Mouse (Mus musculus): ENCODE measurements around the gene Cntnap5b. TPM values are rescaled to one million over a fixed set of nuclear protein-coding genes. Genes with fewer than 3 reads are reported as not detected.

The Cntnap5b gene
- total and polyA plus RNA-seq, 3 experiments = 0.11 TPM; not detected in 2

DNA sequence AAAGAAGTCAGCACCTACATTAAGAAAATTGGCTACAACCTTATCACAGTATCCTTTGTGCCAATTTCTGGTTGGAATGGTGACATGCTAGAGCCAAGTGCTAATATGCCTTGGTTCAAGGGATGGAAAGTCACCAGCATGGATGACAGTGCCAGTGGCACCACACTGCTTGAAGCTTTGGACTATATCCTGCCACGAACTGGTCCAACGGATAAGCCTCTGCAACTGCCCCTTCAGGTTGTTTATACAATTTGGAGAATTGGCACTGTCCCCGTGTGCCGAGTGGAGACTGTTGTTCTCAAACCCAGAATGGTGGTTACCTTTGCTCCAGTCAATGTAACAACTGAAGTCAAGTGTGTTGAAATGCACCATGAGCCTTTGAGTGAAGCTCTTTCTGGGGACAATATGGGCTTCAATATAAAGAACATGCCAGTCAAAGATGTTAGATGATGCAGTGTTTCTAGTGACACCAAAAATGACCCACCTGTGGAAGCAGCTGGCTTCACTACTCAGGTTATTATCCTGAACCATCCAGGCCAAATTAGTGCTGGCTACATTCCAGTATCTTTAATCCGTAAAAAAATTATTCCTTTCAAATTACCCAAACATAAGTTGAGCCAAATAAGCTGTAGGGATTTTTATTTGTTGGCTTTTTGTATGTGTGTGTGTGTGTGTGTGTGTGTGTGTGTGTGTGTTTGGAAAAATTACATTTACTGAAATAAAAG is 233.6 kb downstream of the Cntnap5b start:
- H3K4me3 ChIP-seq (ENCODE audit: low read depth, low read length) = no peak overlapping the region
- H3K4me1 ChIP-seq (ENCODE audit: insufficient read depth, low read depth, low read length) = no peaks in the 10 kb centered on the region
- no peak for DNase-seq (ENCODE audit: low spot score)
- no peaks in the 10 kb centered on the region for H3K27me3 ChIP-seq (ENCODE audit: insufficient read depth, low read length)
- TF ChIP-seq GATA2 (IDR thresholded peaks at IDR 0.05; ENCODE audit: borderline replicate concordance, low read depth, low read length) = no peak
- no peak for TF ChIP-seq CTCF (IDR thresholded peaks at IDR 0.05; ENCODE audit: low read depth, low read length)
- TF ChIP-seq GATA1 (IDR thresholded peaks at IDR 0.05; ENCODE audit: borderline replicate concordance, low read length) = no peak
- TF ChIP-seq TAL1 (conservative IDR thresholded peaks at IDR 0.05; ENCODE audit: low read depth, low read length) = no peak
- no peak for TF ChIP-seq POLR2AphosphoS5 (IDR thresholded peaks at IDR 0.05; ENCODE audit: insufficient replicate concordance, low read depth, low read length)
- ATAC-seq (ENCODE audit: extremely low read depth, insufficient number of reproducible peaks, low FRiP score, poor library complexity, severe bottlenecking) = no peak
- peaks cover 9% of the 10 kb centered on the region for H3K9me3 ChIP-seq (replicated peaks)
- no peaks in the 10 kb centered on the region for H3K36me3 ChIP-seq (replicated peaks)

DNA sequence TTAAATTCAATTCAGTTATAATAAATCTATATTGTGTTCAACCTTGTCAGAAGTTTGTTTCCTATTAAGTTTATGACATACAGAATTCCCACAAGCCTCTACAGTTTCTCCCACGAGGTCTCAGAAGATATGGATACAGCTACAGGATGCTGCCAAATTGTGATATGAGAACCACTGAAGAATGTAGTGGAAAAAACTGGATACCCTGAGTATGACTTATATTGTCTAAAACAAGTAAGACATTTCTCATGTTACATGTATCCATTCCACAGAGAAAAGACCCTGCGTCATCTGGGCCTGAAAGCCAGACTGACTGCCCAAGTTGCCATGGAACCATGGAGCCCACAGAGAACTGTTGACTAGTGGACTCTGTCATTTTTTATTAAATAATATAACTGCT is 269.2 kb downstream of the Cntnap5b start:
- no peak for DNase-seq (ENCODE audit: low spot score)
- Histone ChIP-seq H3K36me3 (replicated peaks) (no peaks in the 10 kb centered on the region), H3K4me3 (ENCODE audit: low read depth, low read length) (no peak overlapping the region), H3K4me1 (ENCODE audit: insufficient read depth, low read depth, low read length) (no peaks in the 10 kb centered on the region), H3K9me3 (replicated peaks) (no peaks in the 10 kb centered on the region; the same call in 1 of the 2 replicates), H3K27me3 (ENCODE audit: insufficient read depth, low read length) (no peaks in the 10 kb centered on the region)
- TF ChIP-seq GATA1 (IDR thresholded peaks at IDR 0.05; ENCODE audit: borderline replicate concordance, low read length) (no peak), CTCF (IDR thresholded peaks at IDR 0.05; ENCODE audit: low read depth, low read length) (no peak), POLR2AphosphoS5 (IDR thresholded peaks at IDR 0.05; ENCODE audit: insufficient replicate concordance, low read depth, low read length) (no peak), GATA2 (IDR thresholded peaks at IDR 0.05; ENCODE audit: borderline replicate concordance, low read depth, low read length) (no peak), TAL1 (conservative IDR thresholded peaks at IDR 0.05; ENCODE audit: low read depth, low read length) (no peak)
- ATAC-seq (ENCODE audit: extremely low read depth, insufficient number of reproducible peaks, low FRiP score, poor library complexity, severe bottlenecking) = no peak

DNA sequence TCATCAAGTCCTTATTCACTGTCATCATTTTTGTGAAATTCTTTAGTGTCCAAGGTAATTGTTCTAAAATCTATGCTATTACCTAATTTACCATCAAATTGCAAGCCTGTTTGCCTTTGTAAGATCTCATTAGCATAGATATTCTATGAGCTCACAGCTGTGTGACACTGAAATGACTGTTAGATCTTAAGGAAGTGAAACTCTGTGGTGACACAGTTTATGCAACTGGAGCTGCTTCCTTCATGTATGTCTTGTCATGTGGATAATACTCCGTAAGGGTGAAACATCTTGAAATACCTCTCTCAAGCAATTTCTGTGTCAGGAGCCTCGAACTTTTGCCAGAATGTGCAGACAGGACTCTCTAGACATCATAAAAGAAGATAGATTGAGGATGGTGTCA is 307.2 kb downstream of the Cntnap5b start:
- no peaks in the 10 kb centered on the region for H3K4me1 ChIP-seq (ENCODE audit: insufficient read depth, low read depth, low read length)
- no peaks in the 10 kb centered on the region for H3K27me3 ChIP-seq (ENCODE audit: insufficient read depth, low read length)
- peaks cover 9% of the 10 kb centered on the region for H3K9me3 ChIP-seq (replicated peaks)
- DNase-seq (ENCODE audit: low spot score) = no peak
- H3K4me3 ChIP-seq (ENCODE audit: low read depth, low read length) = no peak overlapping the region
- TF ChIP-seq GATA2 (IDR thresholded peaks at IDR 0.05; ENCODE audit: borderline replicate concordance, low read depth, low read length) = no peak
- TF ChIP-seq POLR2AphosphoS5 (IDR thresholded peaks at IDR 0.05; ENCODE audit: insufficient replicate concordance, low read depth, low read length) = no peak
- no peak for TF ChIP-seq GATA1 (IDR thresholded peaks at IDR 0.05; ENCODE audit: borderline replicate concordance, low read length)
- TF ChIP-seq CTCF (IDR thresholded peaks at IDR 0.05; ENCODE audit: low read depth, low read length) = no peak
- TF ChIP-seq TAL1 (conservative IDR thresholded peaks at IDR 0.05; ENCODE audit: low read depth, low read length) = no peak
- ATAC-seq (ENCODE audit: extremely low read depth, insufficient number of reproducible peaks, low FRiP score, poor library complexity, severe bottlenecking) = no peak
- H3K36me3 ChIP-seq (replicated peaks) = no peaks in the 10 kb centered on the region

DNA sequence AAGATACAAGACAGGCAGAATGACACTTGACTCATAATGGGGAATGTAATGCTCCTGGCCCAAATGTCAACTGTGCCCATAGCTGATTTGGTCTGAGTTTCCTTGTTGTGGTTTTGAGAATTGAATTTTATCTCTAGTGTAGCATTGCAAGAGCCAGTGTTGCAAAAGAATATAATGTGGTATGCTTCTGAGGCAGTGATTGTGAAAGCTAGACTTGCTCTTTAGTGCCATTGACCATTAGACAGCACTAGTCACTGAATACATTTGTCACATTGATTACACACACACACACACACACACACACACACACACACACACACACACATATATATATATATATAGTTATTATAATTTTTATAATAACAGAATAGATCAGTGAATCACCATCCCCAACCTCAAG is 328.0 kb downstream of the Cntnap5b start:
- H3K9me3 ChIP-seq (replicated peaks) = no peaks in the 10 kb centered on the region

DNA sequence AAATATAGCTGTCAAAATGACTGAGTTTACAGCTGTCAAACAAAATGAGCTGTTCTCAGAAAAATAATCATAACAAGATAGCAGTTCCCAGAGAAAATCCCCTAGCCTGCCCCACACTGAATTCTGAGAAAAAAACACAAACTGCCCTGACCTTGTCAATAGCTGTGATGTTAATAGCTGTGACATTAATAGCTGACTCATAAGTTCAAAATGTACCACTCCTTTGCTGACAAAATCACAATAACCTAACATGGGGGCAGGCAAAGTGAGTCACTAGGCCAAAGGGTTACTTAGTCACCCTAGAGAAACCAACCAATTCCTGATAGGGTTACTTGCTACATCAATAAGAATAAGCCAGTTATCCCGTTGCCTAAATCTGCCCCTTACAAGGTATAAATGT is 328.5 kb downstream of the Cntnap5b start:
- no peaks in the 10 kb centered on the region for H3K27me3 ChIP-seq (ENCODE audit: insufficient read depth, low read length)
- ATAC-seq (ENCODE audit: extremely low read depth, insufficient number of reproducible peaks, low FRiP score, poor library complexity, severe bottlenecking) = no peak
- no peaks in the 10 kb centered on the region for H3K4me1 ChIP-seq (ENCODE audit: insufficient read depth, low read depth, low read length)
- no peaks in the 10 kb centered on the region for H3K9me3 ChIP-seq (replicated peaks)
- no peak overlapping the region for H3K4me3 ChIP-seq (ENCODE audit: low read depth, low read length)
- no peak for TF ChIP-seq TAL1 (conservative IDR thresholded peaks at IDR 0.05; ENCODE audit: low read depth, low read length)
- TF ChIP-seq GATA1 (IDR thresholded peaks at IDR 0.05; ENCODE audit: borderline replicate concordance, low read length) = no peak
- DNase-seq (ENCODE audit: low spot score) = no peak
- no peaks in the 10 kb centered on the region for H3K36me3 ChIP-seq (replicated peaks)

More for the DNA sequence above, 328.0 kb downstream of the Cntnap5b start:
- DNase-seq (ENCODE audit: low spot score) (no peak), ATAC-seq (ENCODE audit: extremely low read depth, insufficient number of reproducible peaks, low FRiP score, poor library complexity, severe bottlenecking) (no peak)
- Histone ChIP-seq H3K36me3 (replicated peaks) (no peaks in the 10 kb centered on the region), H3K27me3 (ENCODE audit: insufficient read depth, low read length) (no peaks in the 10 kb centered on the region), H3K4me1 (ENCODE audit: insufficient read depth, low read depth, low read length) (no peaks in the 10 kb centered on the region), H3K4me3 (ENCODE audit: low read depth, low read length) (no peak overlapping the region)
- TF ChIP-seq GATA2 (IDR thresholded peaks at IDR 0.05; ENCODE audit: borderline replicate concordance, low read depth, low read length) (no peak), GATA1 (IDR thresholded peaks at IDR 0.05; ENCODE audit: borderline replicate concordance, low read length) (no peak)

DNA sequence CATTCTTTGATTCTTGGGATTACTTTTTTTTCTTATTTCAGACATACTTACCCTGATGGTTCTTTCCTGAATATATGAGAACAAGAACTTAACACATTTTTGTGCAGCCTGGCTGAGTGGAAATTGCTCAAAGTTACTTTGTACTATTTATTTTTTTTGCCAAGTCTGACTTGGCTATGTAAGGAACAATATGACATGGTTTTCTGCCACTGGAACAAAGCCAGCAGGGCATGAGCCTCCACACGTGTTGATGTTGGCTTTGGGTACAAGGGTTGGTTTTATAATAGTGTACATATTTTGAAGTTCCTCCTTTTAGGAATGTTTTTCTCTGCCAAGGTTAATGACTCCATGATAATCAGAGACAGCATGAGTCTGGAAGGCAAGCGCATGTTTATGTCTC is 331.8 kb downstream of the Cntnap5b start:
- Histone ChIP-seq H3K36me3 (replicated peaks) (no peaks in the 10 kb centered on the region), H3K27me3 (ENCODE audit: insufficient read depth, low read length) (no peaks in the 10 kb centered on the region), H3K4me3 (ENCODE audit: low read depth, low read length) (no peak overlapping the region), H3K4me1 (ENCODE audit: insufficient read depth, low read depth, low read length) (no peaks in the 10 kb centered on the region), H3K9me3 (replicated peaks) (peaks cover 2% of the 10 kb centered on the region; the same call in 1 of the 2 replicates)
- no peak for DNase-seq (ENCODE audit: low spot score)
- ATAC-seq (ENCODE audit: extremely low read depth, insufficient number of reproducible peaks, low FRiP score, poor library complexity, severe bottlenecking) = no peak
- TF ChIP-seq GATA1 (IDR thresholded peaks at IDR 0.05; ENCODE audit: borderline replicate concordance, low read length) (no peak), TAL1 (conservative IDR thresholded peaks at IDR 0.05; ENCODE audit: low read depth, low read length) (no peak), GATA2 (IDR thresholded peaks at IDR 0.05; ENCODE audit: borderline replicate concordance, low read depth, low read length) (no peak), CTCF (IDR thresholded peaks at IDR 0.05; ENCODE audit: low read depth, low read length) (no peak), POLR2AphosphoS5 (IDR thresholded peaks at IDR 0.05; ENCODE audit: insufficient replicate concordance, low read depth, low read length) (no peak)

Measured in G1E (cell line).